Mouse (Mus musculus) E14TG2a.4 (cell line): ENCODE data around the gene Tmod1.

Source experiments
- CTCF ChIP-seq: conservative IDR thresholded peaks from 2 replicates; pipeline ENCODE4 v1.5.1; 2014; ENCODE audit warnings: low read length
- NANOG ChIP-seq: IDR thresholded peaks from 2 replicates; pipeline ENCODE4 v1.6.1; 2014; ENCODE audit warnings: borderline replicate concordance, low read length, mixed read lengths

DNA sequence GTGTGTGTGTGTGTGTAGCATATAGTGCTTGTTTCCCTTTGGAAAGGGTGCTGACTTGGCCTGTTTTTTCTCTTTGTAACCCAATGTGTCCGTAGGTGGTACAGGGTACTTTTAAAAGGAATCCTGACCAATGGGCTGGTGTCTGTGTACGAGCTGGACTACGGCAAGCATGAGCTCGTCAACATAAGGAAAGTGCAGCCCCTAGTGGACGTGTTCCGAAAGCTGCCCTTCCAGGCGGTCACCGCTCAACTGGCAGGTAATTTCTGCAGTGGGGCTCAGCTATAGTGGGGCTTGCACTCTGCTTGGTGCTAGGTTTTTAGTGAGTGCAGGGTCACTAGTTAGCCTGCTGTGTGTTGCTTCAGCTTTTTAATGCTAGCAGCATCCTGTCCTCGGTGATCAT, 9.2 kb upstream of the Tmod1 start:
- TF ChIP-seq CTCF (peak; percentile 19), NANOG (no peak)
